Comparison of ENCODE assay signal across 24 mouse cellular contexts in genomic region chr1:64254673-64255072, GRCm38 (mm10).
A peak's percentile ranks its signal among the peaks of the same experiment; 100 is the strongest.
DNase-seq lines count a peak whose midpoint lies in the region; ATAC-seq and TF ChIP-seq lines count a peak whose summit lies in the region.
"Had no signal": no experiment of that assay in that cellular context is flagged by ENCODE, and none has a peak within 500 bp of the region (broad histone marks: within the 10 kb centered on the region; RNA-seq: fewer than 3 reads in every experiment).

No protein-coding gene starts in this region.

- H3K27ac ChIP-seq in hindbrain, embryonic 13.5 days: no peak overlapping the region
- H3K27ac ChIP-seq in hindbrain, embryonic 10.5 days: no peak overlapping the region
- peak overlapping the region; percentile 65; the same call in 1 of the 2 replicates for H3K27ac ChIP-seq in midbrain, embryonic 13.5 days
- no peak overlapping the region for H3K27ac ChIP-seq in midbrain, embryonic 10.5 days (replicated peaks)
- no peak overlapping the region for H3K27ac ChIP-seq in hindbrain, postnatal 0 days
- H3K27ac ChIP-seq: heart, embryonic 13.5 days; limb, embryonic 13.5 days; liver, embryonic 12.5 days; neural tube, embryonic 13.5 days had no signal

- no peak overlapping the region for H3K9ac ChIP-seq in hindbrain, embryonic 13.5 days
- no peak overlapping the region for H3K9ac ChIP-seq in midbrain, embryonic 13.5 days (replicated peaks)
- H3K9ac ChIP-seq in hindbrain, postnatal 0 days (replicated peaks; ENCODE audit: low read length): no peak overlapping the region
- H3K9ac ChIP-seq: heart, embryonic 13.5 days; limb, embryonic 13.5 days; liver, embryonic 12.5 days; neural tube, embryonic 13.5 days had no signal

- no peaks in the 10 kb centered on the region for H3K36me3 ChIP-seq in hindbrain, embryonic 13.5 days
- no peaks in the 10 kb centered on the region for H3K36me3 ChIP-seq in hindbrain, embryonic 10.5 days
- H3K36me3 ChIP-seq in midbrain, embryonic 13.5 days: no peaks in the 10 kb centered on the region
- H3K36me3 ChIP-seq in midbrain, embryonic 10.5 days: no peaks in the 10 kb centered on the region
- no peaks in the 10 kb centered on the region for H3K36me3 ChIP-seq in hindbrain, postnatal 0 days (ENCODE audit: insufficient read depth, low read length)
- H3K36me3 ChIP-seq: heart, embryonic 13.5 days; limb, embryonic 13.5 days; liver, embryonic 12.5 days; neural tube, embryonic 13.5 days had no signal

- H3K4me2 ChIP-seq in hindbrain, embryonic 13.5 days: no peak overlapping the region
- no peak overlapping the region for H3K4me2 ChIP-seq in midbrain, embryonic 13.5 days (replicated peaks)
- no peak overlapping the region for H3K4me2 ChIP-seq in hindbrain, postnatal 0 days (ENCODE audit: low read depth, low read length)
- H3K4me2 ChIP-seq: heart, embryonic 13.5 days; limb, embryonic 13.5 days; liver, embryonic 12.5 days; neural tube, embryonic 13.5 days had no signal

- H3K4me3 ChIP-seq in hindbrain, embryonic 13.5 days: no peak overlapping the region
- H3K4me3 ChIP-seq in hindbrain, embryonic 10.5 days: no peak overlapping the region
- H3K4me3 ChIP-seq in midbrain, embryonic 13.5 days (replicated peaks): no peak overlapping the region
- no peak overlapping the region for H3K4me3 ChIP-seq in midbrain, embryonic 10.5 days
- H3K4me3 ChIP-seq in hindbrain, postnatal 0 days (ENCODE audit: low read length): no peak overlapping the region
- H3K4me3 ChIP-seq: heart, embryonic 13.5 days; limb, embryonic 13.5 days; liver, embryonic 12.5 days; neural tube, embryonic 13.5 days had no signal

- DNase-seq in hindbrain, embryonic 10.5 days (ENCODE audit: low spot score): no peak
- no peak for DNase-seq in midbrain, embryonic 10.5 days (ENCODE audit: low spot score)
- peak; percentile 15 for DNase-seq in hindbrain, postnatal 0 days (ENCODE audit: low spot score)
- peak; percentile 13 for DNase-seq in retina, embryonic 14.5 days (ENCODE audit: low spot score)
- DNase-seq in lung, adult 18-20 months: no peak
- no peak for DNase-seq in gastrocnemius, adult 18-20 months (ENCODE audit: low spot score)
- DNase-seq: adrenal gland, postnatal 10 days; cerebellum, adult 8-10 months; gastrocnemius, postnatal 10 days; heart, adult 11 months; heart, postnatal 14 days; kidney, postnatal 25 days; lung, adult 2 months; lung, postnatal 36 days; right cerebral cortex, adult 18-20 months; right cerebral cortex, postnatal 4 days; thymus, postnatal 14 days had no signal

- WGBS in hindbrain, embryonic 13.5 days: 69% methylated on average over 8 of the region's 8 CpGs
- 80% methylated on average over 8 of the region's 8 CpGs for WGBS in hindbrain, embryonic 10.5 days
- WGBS in midbrain, embryonic 13.5 days: 61% methylated on average over 8 of the region's 8 CpGs
- 90% methylated on average over 8 of the region's 8 CpGs for WGBS in midbrain, embryonic 10.5 days
- 63% methylated on average over 8 of the region's 8 CpGs for WGBS in hindbrain, postnatal 0 days

- H3K9me3 ChIP-seq in hindbrain, embryonic 13.5 days: no peaks in the 10 kb centered on the region
- H3K9me3 ChIP-seq in hindbrain, embryonic 10.5 days: peaks cover 3% of the 10 kb centered on the region; the same call in 1 of the 2 replicates
- no peaks in the 10 kb centered on the region for H3K9me3 ChIP-seq in midbrain, embryonic 13.5 days
- no peaks in the 10 kb centered on the region for H3K9me3 ChIP-seq in midbrain, embryonic 10.5 days (replicated peaks)
- no peaks in the 10 kb centered on the region for H3K9me3 ChIP-seq in hindbrain, postnatal 0 days (ENCODE audit: low read length)
- H3K9me3 ChIP-seq: heart, embryonic 13.5 days; limb, embryonic 13.5 days; liver, embryonic 12.5 days; neural tube, embryonic 13.5 days had no signal

- peaks cover 25% of the 10 kb centered on the region for H3K4me1 ChIP-seq in hindbrain, embryonic 13.5 days (replicated peaks)
- peaks cover 16% of the 10 kb centered on the region for H3K4me1 ChIP-seq in hindbrain, embryonic 10.5 days (replicated peaks)
- H3K4me1 ChIP-seq in midbrain, embryonic 13.5 days (replicated peaks): peaks cover 34% of the 10 kb centered on the region
- H3K4me1 ChIP-seq in midbrain, embryonic 10.5 days: peaks cover 13% of the 10 kb centered on the region
- no peaks in the 10 kb centered on the region; the same call in 1 of the 2 replicates for H3K4me1 ChIP-seq in hindbrain, postnatal 0 days (ENCODE audit: insufficient read depth, low read length)
- H3K4me1 ChIP-seq: heart, embryonic 13.5 days; limb, embryonic 13.5 days; liver, embryonic 12.5 days had no signal

- H3K27me3 ChIP-seq in hindbrain, embryonic 13.5 days: no peaks in the 10 kb centered on the region
- no peaks in the 10 kb centered on the region for H3K27me3 ChIP-seq in hindbrain, embryonic 10.5 days (ENCODE audit: insufficient read depth, poor library complexity, severe bottlenecking)
- no peaks in the 10 kb centered on the region for H3K27me3 ChIP-seq in midbrain, embryonic 13.5 days
- no peaks in the 10 kb centered on the region for H3K27me3 ChIP-seq in midbrain, embryonic 10.5 days (ENCODE audit: low read depth, poor library complexity, severe bottlenecking)
- H3K27me3 ChIP-seq in hindbrain, postnatal 0 days (ENCODE audit: insufficient read depth, low read length): no peaks in the 10 kb centered on the region
- H3K27me3 ChIP-seq: heart, embryonic 13.5 days; limb, embryonic 13.5 days; liver, embryonic 12.5 days; neural tube, embryonic 13.5 days had no signal

- no peak for TF ChIP-seq CTCF in hindbrain, postnatal 0 days (IDR thresholded peaks at IDR 0.05; ENCODE audit: low read depth)

- ATAC-seq in hindbrain, embryonic 13.5 days (ENCODE audit: low FRiP score): 0 out of 2 replicates have a peak, but pooled peaks have one; percentile 36
- ATAC-seq in midbrain, embryonic 13.5 days: peak; percentile 51
- no peak for ATAC-seq in hindbrain, postnatal 0 days
- ATAC-seq: intestine, postnatal 0 days; liver, embryonic 12.5 days had no signal

Comparison
In these comparisons a context has a peak if more than half of its experiments do, and no peak if none do; other contexts are left out.
1. DNase-seq: peak in hindbrain, postnatal 0 days (single experiment) and retina, embryonic 14.5 days (single experiment); none in hindbrain, embryonic 10.5 days (single experiment), midbrain, embryonic 10.5 days (single experiment), lung, adult 18-20 months (0 of 2) and gastrocnemius, adult 18-20 months (single experiment).